9 mouse cellular contexts compared by ENCODE assay signal in genomic region chr10:94976329-94976728, GRCm38 (mm10). TPM values are rescaled to one million over a fixed set of nuclear protein-coding genes. Genes with fewer than 3 reads are reported as not detected.
DNase-seq lines count a peak whose midpoint lies in the region; ATAC-seq and TF ChIP-seq lines count a peak whose summit lies in the region.
"Had no signal": no experiment of that assay in that cellular context is flagged by ENCODE, and none has a peak within 500 bp of the region (broad histone marks: within the 10 kb centered on the region; RNA-seq: fewer than 3 reads in every experiment).

No protein-coding gene starts in this region.

- no peaks in the 10 kb centered on the region for H3K27me3 ChIP-seq in hindbrain, postnatal 0 days (ENCODE audit: insufficient read depth, low read length)
- no peaks in the 10 kb centered on the region for H3K27me3 ChIP-seq in hindbrain, embryonic 12.5 days
- H3K27me3 ChIP-seq in liver, embryonic 14.5 days (ENCODE audit: control insufficient read depth, insufficient read depth, low read length) = no peaks in the 10 kb centered on the region
- H3K27me3 ChIP-seq in kidney, embryonic 16.5 days (ENCODE audit: insufficient read depth, low read length) = no peaks in the 10 kb centered on the region

- no peak overlapping the region for H3K4me3 ChIP-seq in hindbrain, postnatal 0 days (ENCODE audit: low read length)
- no peak overlapping the region for H3K4me3 ChIP-seq in hindbrain, embryonic 12.5 days
- no peak overlapping the region for H3K4me3 ChIP-seq in liver, embryonic 14.5 days (ENCODE audit: insufficient read depth in 1 of 2, low read depth in 2 of 2, low read length in 2 of 2)
- no peak overlapping the region for H3K4me3 ChIP-seq in kidney, embryonic 16.5 days (ENCODE audit: low read length)

- WGBS in hindbrain, postnatal 0 days = 60% methylated on average over 5 of the region's 5 CpGs
- WGBS in hindbrain, embryonic 12.5 days = 57% methylated on average over 5 of the region's 5 CpGs
- 41% methylated on average over 5 of the region's 5 CpGs for WGBS in liver, embryonic 14.5 days (ENCODE audit: insufficient replicate concordance)
- 57% methylated on average over 5 of the region's 5 CpGs for WGBS in kidney, embryonic 16.5 days

- no peak overlapping the region for H3K4me2 ChIP-seq in hindbrain, postnatal 0 days (ENCODE audit: low read depth, low read length)
- no peak overlapping the region for H3K4me2 ChIP-seq in hindbrain, embryonic 12.5 days (replicated peaks)
- no peak overlapping the region for H3K4me2 ChIP-seq in liver, embryonic 14.5 days (ENCODE audit: low read depth)
- no peak overlapping the region for H3K4me2 ChIP-seq in kidney, embryonic 16.5 days (replicated peaks; ENCODE audit: low read depth, low read length)

- H3K9me3 ChIP-seq in hindbrain, postnatal 0 days (ENCODE audit: low read length) = no peaks in the 10 kb centered on the region
- no peaks in the 10 kb centered on the region; the same call in 1 of the 2 replicates for H3K9me3 ChIP-seq in hindbrain, embryonic 12.5 days (replicated peaks)
- no peaks in the 10 kb centered on the region for H3K9me3 ChIP-seq in liver, embryonic 14.5 days (ENCODE audit: control insufficient read depth, low read length)
- H3K9me3 ChIP-seq in kidney, embryonic 16.5 days (ENCODE audit: low read length) = no peaks in the 10 kb centered on the region

- ATAC-seq in hindbrain, postnatal 0 days = no peak
- no peak for ATAC-seq in hindbrain, embryonic 12.5 days (ENCODE audit: low FRiP score)
- no peak for ATAC-seq in liver, embryonic 14.5 days (ENCODE audit: insufficient read depth)
- no peak for ATAC-seq in kidney, embryonic 16.5 days (ENCODE audit: low FRiP score, low TSS enrichment)

- no peak overlapping the region for H3K9ac ChIP-seq in hindbrain, postnatal 0 days (replicated peaks; ENCODE audit: low read length)
- no peak overlapping the region for H3K9ac ChIP-seq in hindbrain, embryonic 12.5 days
- H3K9ac ChIP-seq in liver, embryonic 14.5 days (replicated peaks) = no peak overlapping the region
- no peak overlapping the region for H3K9ac ChIP-seq in kidney, embryonic 16.5 days (replicated peaks; ENCODE audit: low read length)

- no peak overlapping the region for H3K27ac ChIP-seq in hindbrain, postnatal 0 days
- H3K27ac ChIP-seq in hindbrain, embryonic 12.5 days = no peak overlapping the region
- no peak overlapping the region for H3K27ac ChIP-seq in liver, embryonic 14.5 days
- H3K27ac ChIP-seq in kidney, embryonic 16.5 days (ENCODE audit: low read length) = no peak overlapping the region

- TF ChIP-seq EP300 in liver, embryonic 14.5 days (IDR thresholded peaks at IDR 0.05; ENCODE audit: low read depth) = no peak

- no peak for DNase-seq in hindbrain, postnatal 0 days (ENCODE audit: low spot score)
- DNase-seq in A20 (ENCODE audit: low read depth, low spot score) (peak; percentile 35), ES-CJ7 (ENCODE audit: low read depth, low spot score) (peak; percentile 60)
- no peak for DNase-seq in liver, embryonic 14.5 days (ENCODE audit: low read depth in 3 of 3, low spot score in 3 of 3)
- DNase-seq in frontal cortex, postnatal 10 days (ENCODE audit: low spot score in 2 of 2) = no peak
- DNase-seq in gastrocnemius, adult 18-20 months (ENCODE audit: low spot score) = no peak
- DNase-seq: adrenal gland, postnatal 25 days had no signal

- no peaks in the 10 kb centered on the region for H3K4me1 ChIP-seq in hindbrain, postnatal 0 days (ENCODE audit: insufficient read depth, low read length)
- peaks cover 7% of the 10 kb centered on the region for H3K4me1 ChIP-seq in hindbrain, embryonic 12.5 days
- H3K4me1 ChIP-seq in liver, embryonic 14.5 days (replicated peaks; ENCODE audit: control insufficient read depth in 2 of 2, insufficient read depth in 2 of 2, low read length in 1 of 2) = no peaks in the 10 kb centered on the region
- no peaks in the 10 kb centered on the region for H3K4me1 ChIP-seq in kidney, embryonic 16.5 days (ENCODE audit: insufficient read depth, low read length)

- TF ChIP-seq CTCF in hindbrain, postnatal 0 days (IDR thresholded peaks at IDR 0.05; ENCODE audit: low read depth) = peak; percentile 58
- TF ChIP-seq CTCF in liver, embryonic 14.5 days (IDR thresholded peaks at IDR 0.05; ENCODE audit: low read depth) = peak; percentile 74

- H3K36me3 ChIP-seq in hindbrain, postnatal 0 days (ENCODE audit: insufficient read depth, low read length) = no peaks in the 10 kb centered on the region
- H3K36me3 ChIP-seq in hindbrain, embryonic 12.5 days = no peaks in the 10 kb centered on the region
- H3K36me3 ChIP-seq in liver, embryonic 14.5 days (replicated peaks; ENCODE audit: control insufficient read depth, insufficient read depth, low read depth) = no peaks in the 10 kb centered on the region
- H3K36me3 ChIP-seq in kidney, embryonic 16.5 days (ENCODE audit: insufficient read depth, low read length) = no peaks in the 10 kb centered on the region

RNA-seq across cellular contexts. Expression of gene Plxnc1, which starts 31.7 kb away (rescaled TPM):
- total RNA-seq in hindbrain, postnatal 0 days (2014; rRNA removed) = 54.2 and 54.5 TPM in 2 replicates
- polyA plus RNA-seq in hindbrain, postnatal 0 days (2015; fragmentation: Nextera tagmentation; extraction: Ambion mirVana) = 8.7 and 9.9 TPM in 2 replicates
- 6.4 and 6.7 TPM in 2 replicates for polyA plus RNA-seq in hindbrain, embryonic 12.5 days (2016; fragmentation: Nextera tagmentation; extraction: Ambion mirVana)
- 1.4 and 2.0 TPM in 2 replicates for polyA plus RNA-seq in liver, embryonic 14.5 days (2012; rRNA removed)
- polyA plus RNA-seq in liver, embryonic 14.5 days (2014; fragmentation: Nextera tagmentation; extraction: Ambion mirVana) = 2.1 and 2.5 TPM in 2 replicates
- 0.95 and 1.1 TPM in 2 replicates for polyA plus RNA-seq in kidney, embryonic 16.5 days (2015; fragmentation: Nextera tagmentation; extraction: Ambion mirVana)
- total RNA-seq in gastrocnemius, adult 18-20 months (2021) = under 1 TPM; 0.43 to 0.85 TPM

Comparison
In these comparisons a context has a peak if more than half of its experiments do, and no peak if none do; other contexts are left out.
1. DNase-seq: peak in A20 (single experiment) and ES-CJ7 (single experiment); none in hindbrain, postnatal 0 days (single experiment), liver, embryonic 14.5 days (0 of 3), frontal cortex, postnatal 10 days (0 of 2) and gastrocnemius, adult 18-20 months (single experiment).